Mouse (Mus musculus) C2C12 (cell line): ENCODE data around the gene Slc39a11. TPM values are rescaled to one million over a fixed set of nuclear protein-coding genes. Genes with fewer than 3 reads are reported as not detected.
"Not testable (repeated sequence)": the region's sequence is repeated elsewhere in the genome, so short reads cannot be mapped to it uniquely, and the experiment has no call there.

Experiments
- H3K27me3 ChIP-seq: one replicate; pipeline ENCODE4 v1.6.1; 2011; ENCODE audit not compliant: control insufficient read depth, insufficient read depth, insufficient read length
- H3K36me3 ChIP-seq: one replicate; pipeline ENCODE4 v1.6.1; 2011; ENCODE audit not compliant: control insufficient read depth, insufficient read depth
- H3K4me3 ChIP-seq: one replicate; pipeline ENCODE4 v1.5.1; 2011; ENCODE audit warnings: mild to moderate bottlenecking, control low read depth; ENCODE audit not compliant: poor library complexity, insufficient read depth, severe bottlenecking
- H3K79me2 ChIP-seq: one replicate; pipeline ENCODE4 v1.6.1; 2011; ENCODE audit not compliant: control insufficient read depth, insufficient read depth
- H3K79me3 ChIP-seq: one replicate; pipeline ENCODE4 v1.6.1; 2011; ENCODE audit warnings: low read depth, control low read depth
- H3ac ChIP-seq: one replicate; pipeline ENCODE3; 2011; ENCODE audit warnings: low read depth; ENCODE audit not compliant: control insufficient read depth, insufficient read length
- CEBPB ChIP-seq: IDR thresholded peaks from one replicate; pipeline ENCODE4 v1.6.1; 2011; ENCODE audit warnings: low read depth, mild to moderate bottlenecking, control low read depth, moderate library complexity
- CTCF ChIP-seq: IDR thresholded peaks from one replicate; pipeline ENCODE4 v1.5.1; 2011; ENCODE audit not compliant: control insufficient read depth, insufficient read depth, insufficient read length
- FOSL1 ChIP-seq: IDR thresholded peaks from one replicate; pipeline ENCODE4 v1.8.0; 2011; ENCODE audit warnings: mild to moderate bottlenecking, low read length; ENCODE audit not compliant: poor library complexity, insufficient read depth, severe bottlenecking
- MAX ChIP-seq: IDR thresholded peaks from one replicate; pipeline ENCODE4 v1.6.1; 2011; ENCODE audit warnings: mild to moderate bottlenecking, control low read depth
- MYOD1 ChIP-seq: IDR thresholded peaks from one replicate; pipeline ENCODE4 v1.6.1; 2011; ENCODE audit warnings: low read depth; ENCODE audit not compliant: control insufficient read depth, insufficient read length
- MYOG ChIP-seq: IDR thresholded peaks from one replicate; pipeline ENCODE4 v1.6.1; 2011; ENCODE audit not compliant: control insufficient read depth, insufficient read length; ENCODE audit errors: extremely low read depth
- USF1 ChIP-seq: IDR thresholded peaks from one replicate; pipeline ENCODE4 v1.6.1; 2011; ENCODE audit warnings: low read depth, mild to moderate bottlenecking, control low read depth, moderate library complexity
- polyA plus RNA-seq: library from polyadenylated mRNA; unstranded; fragments of >200 nt; fragmentation: generic; extraction: Trizol; gene quantifications from one replicate; pipeline ENCODE4 v1.2.1, GENCODE M21; 2012; ENCODE audit warnings: missing spikeins

Gene Slc39a11
- polyA plus RNA-seq, 1 experiment, result 10.0 TPM

DNA sequence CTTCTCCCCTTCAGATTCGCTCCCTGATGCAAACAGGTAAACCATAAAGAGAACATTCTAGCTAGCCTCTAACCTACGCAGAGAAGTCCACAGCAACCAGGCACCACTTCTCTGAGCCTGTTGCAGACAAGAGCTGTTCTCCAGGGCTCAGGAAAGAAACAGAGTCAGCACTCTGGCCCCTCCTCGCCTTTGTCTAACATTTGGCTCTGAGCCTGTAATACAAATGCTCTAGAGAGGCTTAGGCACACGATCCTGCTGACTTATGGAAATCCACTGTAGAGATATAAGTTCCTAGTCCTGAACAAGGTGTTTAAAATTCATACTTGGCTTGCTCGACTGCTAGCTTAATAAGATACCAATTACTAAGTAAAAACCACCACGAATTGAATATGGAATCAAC, 77.2 kb downstream of the Slc39a11 start:
- H3ac ChIP-seq, result no peak overlapping the region
- H3K4me3 ChIP-seq, result no peak overlapping the region
- no peaks in the 10 kb centered on the region for H3K79me2 ChIP-seq
- H3K79me3 ChIP-seq, result no peaks in the 10 kb centered on the region
- no peaks in the 10 kb centered on the region for H3K27me3 ChIP-seq
- TF ChIP-seq USF1 (no peak), CTCF (no peak), MAX (no peak), FOSL1 (no peak), MYOD1 (no peak)
- no peaks in the 10 kb centered on the region for H3K36me3 ChIP-seq

DNA sequence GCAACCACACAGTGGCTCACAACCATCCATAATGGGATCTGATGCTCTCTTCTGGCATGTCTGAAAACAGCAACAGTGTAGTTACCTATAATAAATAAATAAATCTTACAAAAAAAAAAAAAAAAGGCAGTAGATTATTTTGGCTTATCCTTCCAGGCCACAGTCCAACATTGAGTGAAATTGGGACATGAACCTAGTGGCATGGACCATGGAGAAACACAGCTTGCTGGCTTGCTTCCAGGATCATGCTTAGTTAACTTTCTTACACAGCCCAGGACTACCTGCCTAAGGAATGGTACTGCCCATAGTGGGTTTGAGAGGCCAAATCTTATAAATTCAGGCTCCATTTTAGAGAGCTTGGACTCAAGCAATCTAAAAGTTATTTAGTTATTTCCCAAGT, 78.3 kb downstream of the Slc39a11 start:
- TF ChIP-seq MYOG (no peak), CEBPB (no peak), MYOD1 (no peak), CTCF (no peak), MAX (no peak), USF1 (no peak), FOSL1 (no peak)
- Histone ChIP-seq H3K36me3 (no peaks in the 10 kb centered on the region), H3K79me3 (no peaks in the 10 kb centered on the region), H3K27me3 (no peaks in the 10 kb centered on the region), H3K4me3 (no peak overlapping the region), H3K79me2 (no peaks in the 10 kb centered on the region), H3ac (no peak overlapping the region)

DNA sequence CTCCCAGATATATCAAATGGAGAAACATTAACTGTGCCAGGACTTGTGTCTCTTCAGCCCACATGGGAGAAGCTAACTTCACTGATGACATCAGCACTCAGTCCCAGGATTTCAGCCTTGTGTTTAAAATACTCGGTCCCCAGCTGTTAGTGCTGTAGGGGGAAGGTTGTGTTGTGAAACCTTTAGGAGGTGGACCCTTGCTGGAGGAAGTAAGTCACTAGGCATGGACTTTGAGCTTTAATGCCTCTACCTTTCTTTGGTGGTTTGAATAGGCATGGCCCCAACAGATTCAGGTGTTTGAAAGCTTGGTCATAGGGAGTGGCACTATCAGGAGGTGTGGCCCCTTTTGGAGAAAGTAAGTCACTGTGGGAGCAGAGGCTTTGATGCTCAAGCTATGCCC, 80.9 kb downstream of the Slc39a11 start:
- no peak overlapping the region for H3K4me3 ChIP-seq
- TF ChIP-seq CEBPB (no peak), MYOD1 (no peak), MAX (no peak), FOSL1 (no peak), MYOG (no peak), CTCF (no peak), USF1 (no peak)
- H3ac ChIP-seq, result no peak overlapping the region
- H3K27me3 ChIP-seq, result no peaks in the 10 kb centered on the region
- H3K79me3 ChIP-seq, result no peaks in the 10 kb centered on the region
- H3K36me3 ChIP-seq, result no peaks in the 10 kb centered on the region
- no peaks in the 10 kb centered on the region for H3K79me2 ChIP-seq

DNA sequence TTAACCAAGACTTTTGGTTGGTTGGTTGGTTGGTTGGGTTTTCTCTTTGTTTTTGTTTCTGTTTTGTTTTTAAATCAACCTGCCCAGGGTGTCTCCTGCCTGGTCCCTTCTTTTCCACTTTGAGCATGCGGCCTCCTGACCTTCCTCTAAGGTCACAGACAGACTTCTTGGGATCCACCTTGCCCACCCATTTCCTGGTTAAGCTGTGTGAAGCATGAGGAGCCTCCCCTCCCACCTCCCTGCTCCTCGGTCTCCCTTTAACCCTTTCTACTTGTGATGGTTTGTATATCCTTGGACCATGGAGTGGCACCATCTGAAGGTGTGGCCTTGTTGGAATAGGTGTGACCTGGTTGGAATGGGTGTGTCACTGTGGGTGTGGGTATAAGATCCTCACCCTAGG, 82.0 kb downstream of the Slc39a11 start:
- H3K36me3 ChIP-seq, H3ac ChIP-seq, H3K4me3 ChIP-seq, H3K79me3 ChIP-seq, H3K27me3 ChIP-seq, H3K79me2 ChIP-seq: not testable (repeated sequence)

DNA sequence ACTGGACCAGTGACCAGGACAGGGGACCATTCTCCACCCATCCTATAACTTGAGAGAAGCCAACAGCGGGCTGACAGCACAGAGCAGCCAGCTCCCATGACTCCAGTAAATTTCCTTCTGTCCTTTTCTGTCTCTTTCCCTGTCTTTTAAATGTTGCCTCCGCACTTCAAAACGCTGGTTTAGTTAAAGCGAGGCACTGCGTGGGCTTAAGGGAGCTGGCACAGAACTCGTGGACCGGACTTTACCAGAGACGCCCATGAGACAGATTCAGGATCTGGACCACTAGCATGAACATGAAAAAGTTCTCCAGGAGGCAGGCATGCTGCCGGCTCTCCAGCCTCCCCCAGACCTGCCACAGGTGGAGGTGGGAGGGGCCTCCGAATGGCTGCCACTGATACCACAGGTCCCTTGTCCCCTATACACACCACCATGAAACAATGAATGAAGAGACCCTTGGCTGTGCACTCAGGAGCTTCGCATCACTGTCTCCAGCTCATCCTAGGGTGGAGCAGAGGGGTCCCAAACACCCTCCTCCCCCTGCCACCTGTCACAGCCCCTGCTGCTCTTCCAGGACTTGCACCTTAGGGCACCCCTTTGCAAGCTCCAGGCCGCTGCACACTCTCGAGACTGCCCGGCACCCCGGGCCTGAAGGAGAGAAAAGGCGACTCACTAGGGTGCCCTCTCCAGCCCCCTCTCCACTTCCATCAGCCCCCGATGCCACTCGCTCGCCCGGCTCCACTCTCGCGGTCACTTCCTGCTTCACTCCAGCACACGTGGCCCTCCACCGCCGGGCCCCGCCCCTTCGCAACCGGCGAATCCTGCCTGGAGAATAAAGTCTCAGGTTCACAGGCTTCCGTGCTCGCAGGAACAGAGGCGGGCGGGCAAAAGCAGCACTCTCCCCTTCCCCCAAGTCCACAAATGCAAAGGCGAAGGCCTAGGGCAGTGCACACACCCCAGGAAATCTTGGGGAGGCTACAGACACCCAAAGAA, 84.6 kb downstream of the Slc39a11 start:
- Histone ChIP-seq H3K36me3 (no peaks in the 10 kb centered on the region), H3ac (peak overlapping the region; percentile 59), H3K4me3 (peak overlapping the region; percentile 55), H3K27me3 (no peaks in the 10 kb centered on the region), H3K79me3 (no peaks in the 10 kb centered on the region), H3K79me2 (no peaks in the 10 kb centered on the region)
- TF ChIP-seq CTCF, result no peak
- TF ChIP-seq MAX, result peak; percentile 76
- TF ChIP-seq MYOD1, result no peak
- no peak for TF ChIP-seq CEBPB
- no peak for TF ChIP-seq MYOG
- no peak for TF ChIP-seq FOSL1
- peak; percentile 80 for TF ChIP-seq USF1

DNA sequence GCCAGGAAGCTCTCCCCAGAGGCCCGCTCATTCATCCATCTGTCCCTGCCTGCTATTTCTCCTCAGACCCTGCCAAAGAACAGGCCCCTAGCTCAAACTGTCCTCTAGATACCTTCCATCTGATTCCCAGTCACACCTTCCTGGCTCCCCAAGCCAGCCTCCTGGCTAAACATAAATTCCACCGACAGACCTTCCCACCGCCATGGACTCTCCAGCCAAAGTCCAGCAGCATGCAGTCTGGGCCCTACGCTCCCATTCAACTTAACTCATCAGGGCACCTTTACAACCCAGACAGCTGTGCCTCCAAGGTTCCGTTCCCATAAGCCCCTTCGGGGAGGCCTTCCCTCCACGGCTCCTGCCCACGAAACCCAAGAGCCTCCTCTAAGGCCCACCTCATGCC, 87.6 kb downstream of the Slc39a11 start:
- no peaks in the 10 kb centered on the region for H3K79me3 ChIP-seq
- H3K36me3 ChIP-seq, result no peaks in the 10 kb centered on the region
- H3K27me3 ChIP-seq, result no peaks in the 10 kb centered on the region
- TF ChIP-seq FOSL1 (no peak), USF1 (no peak), CTCF (no peak), CEBPB (no peak), MYOD1 (no peak), MAX (no peak), MYOG (no peak)
- no peak overlapping the region for H3ac ChIP-seq
- no peak overlapping the region for H3K4me3 ChIP-seq
- H3K79me2 ChIP-seq, result no peaks in the 10 kb centered on the region
